Mouse (Mus musculus) thymus, adult 2 months (tissue): ENCODE data around the gene Zfp777. TPM values are rescaled to one million over a fixed set of nuclear protein-coding genes. Genes with fewer than 3 reads are reported as not detected.

Experiments
- DNase-seq: peaks from one replicate; pipeline ENCODE4 v3.0.0; 2021
- H3K27ac ChIP-seq: fragments of 200-500 bp; 2 replicates; pipeline ENCODE4 v1.5.1; 2012; ENCODE audit warnings: low read length, control low read depth; ENCODE audit not compliant: control insufficient read depth, insufficient read depth
- H3K27me3 ChIP-seq: fragments of 200-500 bp; 2 replicates; pipeline ENCODE4 v1.6.1; 2012; ENCODE audit warnings: mild to moderate bottlenecking, low read length, moderate library complexity, mixed read lengths; ENCODE audit not compliant: control insufficient read depth, insufficient read depth
- H3K36me3 ChIP-seq: fragments of 200-500 bp; 2 replicates; pipeline ENCODE4 v1.6.1; 2012; ENCODE audit warnings: mild to moderate bottlenecking, low read length, moderate library complexity; ENCODE audit not compliant: control insufficient read depth, insufficient read depth
- H3K4me1 ChIP-seq: fragments of 200-500 bp; replicated peaks from 2 replicates; pipeline ENCODE4 v1.6.1; 2012; ENCODE audit warnings: low read length; ENCODE audit not compliant: control insufficient read depth, insufficient read depth
- H3K4me3 ChIP-seq: fragments of 200-500 bp; 2 replicates; pipeline ENCODE4 v1.5.1; 2012; ENCODE audit warnings: mild to moderate bottlenecking, low read length, control low read depth, moderate library complexity; ENCODE audit not compliant: control insufficient read depth, insufficient read depth
- CTCF ChIP-seq: fragments of 200-500 bp; IDR thresholded peaks from 2 replicates; pipeline ENCODE4 v1.5.1; 2012; ENCODE audit warnings: mild to moderate bottlenecking, control low read depth, low read length, moderate library complexity, borderline replicate concordance; ENCODE audit not compliant: control insufficient read depth, poor library complexity, insufficient read depth; ENCODE audit errors: extremely low read depth
- POLR2A ChIP-seq: fragments of 200-500 bp; IDR thresholded peaks from 2 replicates; pipeline ENCODE4 v1.6.1; 2012; ENCODE audit warnings: mild to moderate bottlenecking, low read length, control low read depth, moderate library complexity; ENCODE audit not compliant: control insufficient read depth, poor library complexity, insufficient read depth; ENCODE audit errors: extremely low read depth
- WGBS: fragments of 180-500 bp; shearing (Covaris S2); methylation state at CpG from one replicate; pipeline ENCODE4 v1.1.7; 2018; 5-methylcytosine and 5-hydroxymethylcytosine counted together
- polyA plus RNA-seq: library from polyadenylated mRNA; depleted of rRNA; stranded (reverse); fragments of >200 nt; gene quantifications from 2 replicates; pipeline ENCODE4 v1.2.3, GENCODE M21; 2012

Zfp777 gene
- polyA plus RNA-seq, 1 experiment, result 45.5 TPM

DNA sequence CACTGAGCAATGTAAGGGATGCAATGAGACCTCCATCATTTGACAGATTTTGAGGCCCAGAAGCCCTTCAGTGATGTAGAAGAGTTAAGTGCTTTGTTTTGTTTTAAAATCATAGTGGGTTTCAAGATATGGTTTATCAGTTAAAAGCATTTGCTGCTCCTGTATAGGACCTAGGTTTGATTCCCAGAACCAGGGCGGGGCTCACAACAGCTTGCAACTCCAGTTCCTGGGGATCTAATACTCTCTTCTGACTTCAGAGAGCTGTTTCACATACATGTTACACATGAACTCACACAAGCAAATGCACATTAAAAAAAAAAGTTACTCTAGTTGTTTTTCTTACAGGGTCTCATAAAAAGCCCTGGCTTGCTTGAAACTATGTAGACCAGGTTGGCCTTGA lies 12.2 kb upstream of the Zfp777 start:
- Histone ChIP-seq H3K27ac (no peak overlapping the region), H3K36me3 (peaks cover 39% of the 10 kb centered on the region), H3K27me3 (no peaks in the 10 kb centered on the region), H3K4me3 (no peak overlapping the region), H3K4me1 (no peaks in the 10 kb centered on the region)
- WGBS, result 95% methylated on average over 1 of the region's 1 CpGs
- DNase-seq, result no peak
- TF ChIP-seq POLR2A, result no peak
- TF ChIP-seq CTCF, result no peak

DNA sequence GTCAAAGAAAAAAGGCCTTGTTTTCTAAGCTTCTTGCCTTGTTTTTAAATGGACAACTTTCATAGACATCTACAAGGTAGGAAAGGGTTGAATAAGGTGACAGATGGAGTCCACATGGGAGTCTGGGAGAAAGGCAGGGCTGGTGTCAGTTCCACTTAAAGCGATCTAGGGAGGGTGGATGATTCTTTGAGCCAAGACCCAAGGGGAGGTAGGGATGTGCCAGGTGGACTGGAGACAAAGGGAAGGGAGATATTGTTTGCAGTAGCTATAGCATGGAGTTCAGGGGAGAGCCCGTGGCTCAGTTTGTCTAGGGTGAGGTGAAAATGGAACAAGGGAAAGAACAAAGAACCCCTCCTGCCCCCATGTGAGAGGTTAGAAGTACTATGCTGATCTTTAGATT lies 11.7 kb upstream of the Zfp777 start:
- Histone ChIP-seq H3K27me3 (no peaks in the 10 kb centered on the region), H3K36me3 (peaks cover 34% of the 10 kb centered on the region), H3K27ac (no peak overlapping the region), H3K4me3 (no peak overlapping the region), H3K4me1 (no peaks in the 10 kb centered on the region)
- TF ChIP-seq CTCF (no peak), POLR2A (no peak)
- no peak for DNase-seq
- 92% methylated on average over 2 of the region's 2 CpGs for WGBS

DNA sequence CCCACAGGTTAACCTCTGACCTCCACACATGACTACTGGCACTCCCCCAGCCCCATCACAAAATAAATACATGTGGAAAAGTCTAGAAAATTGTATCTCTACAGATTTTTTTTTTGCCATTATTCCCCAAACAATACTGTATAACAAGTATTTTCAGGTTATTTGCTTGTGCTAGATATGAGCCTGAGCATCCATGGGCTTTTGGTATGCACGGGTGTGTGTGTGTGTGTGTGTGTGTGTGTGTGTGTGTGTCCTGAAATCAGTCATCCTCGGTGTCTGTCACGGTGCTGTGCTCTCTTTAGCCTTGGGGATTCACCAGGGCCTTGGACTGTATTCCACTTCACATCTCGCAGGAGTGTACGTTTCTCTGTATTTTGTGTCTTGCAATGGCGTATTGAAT lies 3.4 kb upstream of the Zfp777 start:
- 88% methylated on average over 6 of the region's 6 CpGs for WGBS
- H3K4me1 ChIP-seq, result peaks cover 12% of the 10 kb centered on the region
- no peaks in the 10 kb centered on the region for H3K36me3 ChIP-seq
- no peaks in the 10 kb centered on the region for H3K27me3 ChIP-seq
- no peak overlapping the region for H3K4me3 ChIP-seq
- no peak for DNase-seq
- no peak overlapping the region for H3K27ac ChIP-seq
- no peak for TF ChIP-seq POLR2A
- no peak for TF ChIP-seq CTCF

DNA sequence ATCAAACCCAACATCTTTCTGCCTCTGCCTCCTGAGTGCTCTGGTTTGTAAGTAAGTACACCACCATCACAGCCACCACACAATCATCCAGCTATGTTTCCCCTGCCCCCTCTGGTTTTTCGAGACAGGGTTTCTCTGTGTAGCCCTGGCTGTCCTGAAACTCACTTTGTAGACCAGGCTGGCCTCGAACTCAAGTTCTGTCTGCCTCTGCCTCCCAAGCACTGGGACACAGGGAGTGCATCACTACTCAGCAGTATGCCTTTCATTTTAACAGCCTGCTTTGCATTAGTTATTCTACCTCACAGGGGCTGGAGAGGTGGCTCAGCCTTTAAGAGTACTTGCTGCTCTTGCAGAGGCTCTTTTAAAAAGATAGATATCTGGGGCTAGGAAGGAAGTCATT lies 3.0 kb upstream of the Zfp777 start:
- DNase-seq, result no peak
- Histone ChIP-seq H3K27ac (no peak overlapping the region), H3K36me3 (no peaks in the 10 kb centered on the region), H3K27me3 (no peaks in the 10 kb centered on the region), H3K4me3 (no peak overlapping the region), H3K4me1 (peaks cover 13% of the 10 kb centered on the region)
- 81% methylated on average over 2 of the region's 2 CpGs for WGBS
- TF ChIP-seq CTCF (no peak), POLR2A (no peak)

DNA sequence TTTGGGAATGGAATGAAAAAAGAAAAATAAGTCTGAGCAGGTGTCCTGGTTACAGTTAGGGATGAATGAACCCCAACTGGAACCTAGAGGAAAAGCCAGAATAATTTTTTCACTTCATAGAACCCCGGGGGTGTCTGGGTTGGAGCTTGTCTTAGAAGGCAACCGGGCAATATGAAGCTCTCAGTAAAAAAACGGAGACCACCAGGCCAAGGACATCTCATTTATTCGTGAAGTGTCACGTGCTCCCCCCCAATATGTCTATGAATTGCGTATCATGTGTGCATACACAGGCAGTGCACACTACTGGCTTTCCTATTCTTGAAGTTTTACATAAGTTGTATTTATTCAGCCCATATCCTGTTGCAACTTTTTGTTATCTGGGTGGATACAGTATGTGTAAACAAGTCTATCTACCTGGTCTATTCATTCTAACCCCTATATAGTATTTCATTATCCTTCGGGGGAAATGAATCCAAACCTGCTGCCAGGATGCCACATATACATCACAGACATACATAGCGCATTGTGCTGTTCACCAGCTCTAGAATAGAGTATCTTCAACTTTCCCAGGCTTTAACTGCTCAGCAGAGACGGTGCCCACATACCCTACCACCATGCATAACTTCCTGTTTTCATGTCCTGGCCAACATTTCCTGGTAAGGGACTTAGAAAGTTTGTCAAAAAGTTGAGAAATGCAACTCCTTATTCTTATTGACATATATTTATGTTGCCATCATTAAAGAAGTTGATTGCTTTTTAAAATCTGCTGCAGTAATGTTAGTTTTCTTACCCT lies 758 bp upstream of the Zfp777 start:
- Histone ChIP-seq H3K4me3 (no peak overlapping the region), H3K36me3 (no peaks in the 10 kb centered on the region; the same call in 1 of the 2 replicates), H3K27ac (no peak overlapping the region), H3K4me1 (peaks cover 13% of the 10 kb centered on the region), H3K27me3 (no peaks in the 10 kb centered on the region)
- WGBS, result 18% methylated on average over 9 of the region's 9 CpGs
- no peak for TF ChIP-seq CTCF
- no peak for TF ChIP-seq POLR2A
- DNase-seq, result no peak

DNA sequence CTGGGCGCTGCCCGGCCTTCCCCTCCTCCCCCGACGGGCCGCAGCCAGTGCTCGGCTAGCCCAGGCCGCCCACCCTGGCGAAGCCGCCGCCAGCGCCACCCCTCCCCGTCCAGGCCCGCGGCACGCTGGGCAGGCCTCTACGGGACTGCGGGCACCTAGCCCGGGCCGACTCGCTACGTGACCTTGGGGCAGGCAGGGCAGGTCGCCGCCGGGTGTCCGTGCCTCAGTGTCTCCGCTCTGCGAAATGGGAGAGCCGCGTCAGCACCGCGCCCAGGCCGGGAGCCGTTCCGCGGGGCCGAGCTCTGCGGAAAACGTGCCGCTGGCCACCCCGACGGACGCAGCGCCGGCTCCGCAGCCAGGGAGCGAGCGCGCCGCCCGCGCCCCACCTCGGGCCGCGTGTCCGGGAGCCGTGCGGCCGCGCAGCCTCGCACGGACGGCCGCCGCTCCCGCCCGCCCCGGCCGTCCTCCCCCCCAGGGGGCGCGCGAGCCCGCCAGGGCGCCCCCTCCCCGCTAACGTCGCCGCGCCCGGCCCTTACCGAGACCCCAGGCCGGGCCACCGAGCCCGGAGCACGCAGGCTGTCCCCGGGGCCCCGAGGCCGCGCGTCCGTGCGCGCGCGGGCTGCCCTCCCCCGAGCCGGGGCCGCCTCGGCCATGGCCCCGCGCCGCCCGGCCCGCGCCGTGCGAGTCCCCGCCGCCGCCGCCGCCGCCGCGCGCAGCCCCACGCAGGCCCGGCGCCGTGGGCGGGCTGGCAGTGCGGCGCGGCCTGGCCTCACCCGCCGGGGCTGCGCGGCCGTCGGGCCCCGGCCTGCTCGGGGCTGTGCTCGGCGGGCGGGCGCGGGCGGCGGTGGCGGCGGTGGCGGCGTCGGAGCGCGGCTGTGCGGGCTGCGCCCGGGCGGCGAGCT lies 1.0 kb downstream of the Zfp777 start:
- TF ChIP-seq POLR2A (peak; percentile 5; the same call in 1 of the 2 replicates), CTCF (0 out of 2 replicates have a peak, but pooled peaks have one; percentile 23)
- peak overlapping the region; percentile 46 for H3K4me3 ChIP-seq
- no peak overlapping the region for H3K27ac ChIP-seq
- 11% methylated on average over 150 of the region's 150 CpGs for WGBS
- peaks cover 17% of the 10 kb centered on the region for H3K36me3 ChIP-seq
- peaks cover 13% of the 10 kb centered on the region for H3K4me1 ChIP-seq
- no peaks in the 10 kb centered on the region for H3K27me3 ChIP-seq
- DNase-seq, result peak; percentile 35
